Mouse (Mus musculus) erythroblast, embryonic 14.5 days (primary cell): ENCODE measurements around the gene Ncoa5.

ENCODE experiments used
- GATA1 ChIP-seq: IDR thresholded peaks from 2 replicates; pipeline ENCODE4 v1.6.1; 2012; ENCODE audit warnings: low read length, inconsistent platforms, mixed read lengths
- TAL1 ChIP-seq: IDR thresholded peaks from 3 replicates; pipeline ENCODE4 v1.6.1; 2012; ENCODE audit warnings: low read length, inconsistent platforms, mixed read lengths

DNA sequence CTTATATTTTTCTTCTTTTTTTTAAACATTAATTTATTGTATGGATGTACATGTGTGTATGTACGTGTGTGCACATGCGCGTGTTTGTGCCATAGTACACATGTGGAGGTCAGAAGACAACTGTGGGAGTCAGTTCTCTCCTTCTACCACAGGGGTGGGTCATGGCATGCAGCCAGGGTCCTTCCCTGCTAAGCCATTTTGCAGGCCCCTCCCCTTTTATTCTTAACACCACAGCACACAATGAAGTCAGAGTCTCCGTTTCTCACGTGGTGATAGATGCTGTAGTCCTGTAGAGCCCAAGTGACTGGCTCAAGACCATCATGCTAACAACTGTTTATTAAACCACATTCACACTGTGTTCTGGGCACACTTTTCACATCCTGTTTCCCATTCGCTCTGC, 48.7 kb downstream of the Ncoa5 start:
- TF ChIP-seq GATA1 = no peak
- TF ChIP-seq TAL1 = no peak
